Mouse (Mus musculus): ENCODE results near the gene Adprhl1.

Gene Adprhl1

GRCm38 (mm10) chr8:13197493-13197892 is 56.5 kb downstream of the Adprhl1 start:
- no peak for DNase-seq (ENCODE audit: low read depth)

DNA sequence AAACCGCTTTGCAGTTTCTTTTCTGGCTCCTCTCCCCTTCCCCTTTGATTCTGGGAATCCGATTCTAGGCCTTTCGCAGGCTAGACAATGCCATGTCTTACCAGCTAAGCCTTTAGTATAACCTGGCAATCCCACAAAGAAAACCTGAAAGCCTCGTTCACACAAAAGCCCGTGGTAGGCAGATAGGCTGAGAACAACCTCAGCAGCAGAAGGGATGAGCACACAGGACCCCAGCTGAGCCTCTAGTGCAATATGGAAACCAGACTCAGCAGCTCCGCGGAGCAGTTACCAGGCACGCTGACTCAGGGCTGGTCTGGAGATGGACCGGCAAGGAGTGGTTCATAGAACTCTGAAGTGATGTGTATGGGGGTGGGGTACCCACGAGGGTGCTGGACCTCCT is 59.1 kb downstream of the Adprhl1 start:
- DNase-seq (ENCODE audit: low read depth) = no peak

DNA sequence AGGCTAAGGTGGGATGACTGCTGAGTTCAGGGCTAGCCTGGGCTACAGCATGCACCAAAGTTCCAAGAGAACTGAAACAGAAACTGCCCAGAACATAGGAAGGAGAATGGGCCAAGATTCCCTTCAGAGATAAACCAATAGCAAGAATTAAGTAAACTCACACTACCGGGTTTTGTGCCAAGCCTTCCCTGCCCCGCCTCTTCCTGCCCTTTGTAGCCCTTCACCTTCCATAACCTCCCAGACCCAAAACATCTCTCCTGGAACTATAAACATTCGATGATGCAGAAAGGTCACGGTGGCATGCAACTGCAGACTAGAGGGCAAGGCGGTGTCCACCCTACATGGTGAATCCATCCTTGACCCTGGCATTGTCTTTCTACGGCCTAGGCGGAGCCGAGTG is 63.7 kb downstream of the Adprhl1 start:
- no peak for DNase-seq (ENCODE audit: low read depth)

DNA sequence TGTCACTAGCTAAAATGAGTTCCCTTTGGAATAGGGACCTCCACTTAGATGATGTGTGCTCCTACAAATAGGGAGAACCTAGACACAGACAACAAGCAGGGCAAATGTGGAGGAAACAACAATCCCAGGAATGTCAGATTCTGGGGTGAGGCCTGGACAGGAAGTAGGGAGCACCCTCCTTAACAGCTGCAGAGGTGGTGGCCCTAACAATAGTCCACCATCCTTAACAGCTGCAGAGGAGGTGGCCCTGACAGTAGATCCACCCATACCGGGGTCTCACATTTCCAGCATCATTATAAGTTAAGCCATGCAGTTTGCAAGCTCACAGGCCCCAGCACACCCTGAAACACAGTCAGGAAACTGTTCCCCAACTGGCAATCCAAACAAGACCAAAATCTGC is 65.1 kb downstream of the Adprhl1 start:
- no peak for DNase-seq (ENCODE audit: low read depth)

DNA sequence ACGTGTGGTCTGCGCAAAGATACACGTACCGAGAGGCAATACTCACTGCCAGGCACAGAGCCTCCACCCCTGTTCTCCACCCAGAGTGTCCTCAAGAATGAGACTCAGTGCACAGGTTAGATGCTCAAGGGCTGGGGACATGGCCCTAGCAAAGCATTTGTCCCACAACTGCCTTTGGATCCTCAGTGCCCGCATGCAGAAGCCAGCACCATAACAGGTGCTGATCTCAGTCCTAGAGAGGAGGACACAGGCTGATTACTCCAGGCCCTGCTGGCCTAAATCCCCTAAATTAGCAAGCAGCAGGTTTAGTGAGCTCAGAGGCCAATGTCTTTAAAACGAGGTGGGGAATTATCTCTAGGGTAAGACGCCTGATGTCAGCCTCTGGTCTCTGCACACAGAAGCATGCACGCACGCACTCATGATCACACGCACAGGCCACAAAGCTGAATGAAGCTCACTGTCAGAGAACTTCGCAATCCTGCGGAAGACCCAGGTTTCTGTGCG is 65.9 kb downstream of the Adprhl1 start:
- no peak for DNase-seq (ENCODE audit: low read depth)

DNA sequence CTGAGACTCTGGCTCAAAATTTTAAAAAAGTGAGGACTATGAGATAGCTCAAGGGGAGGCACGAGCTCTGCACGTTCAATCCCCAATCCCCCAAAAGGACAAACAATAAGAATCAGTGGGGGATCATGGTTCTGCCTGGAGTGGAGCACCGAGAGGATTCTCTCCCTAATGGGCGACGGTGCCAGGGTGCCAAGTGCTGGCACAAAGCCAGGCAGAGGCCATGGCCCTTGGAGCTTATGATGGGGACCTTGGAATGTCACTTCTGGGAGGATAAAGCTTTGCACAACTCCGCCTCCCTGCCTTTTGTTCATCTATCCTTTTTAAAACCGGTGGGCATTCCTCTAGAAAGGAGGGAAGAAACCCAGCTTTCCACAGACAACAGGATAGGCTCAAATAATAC is 66.3 kb downstream of the Adprhl1 start:
- no peak for DNase-seq (ENCODE audit: low read depth)

DNA sequence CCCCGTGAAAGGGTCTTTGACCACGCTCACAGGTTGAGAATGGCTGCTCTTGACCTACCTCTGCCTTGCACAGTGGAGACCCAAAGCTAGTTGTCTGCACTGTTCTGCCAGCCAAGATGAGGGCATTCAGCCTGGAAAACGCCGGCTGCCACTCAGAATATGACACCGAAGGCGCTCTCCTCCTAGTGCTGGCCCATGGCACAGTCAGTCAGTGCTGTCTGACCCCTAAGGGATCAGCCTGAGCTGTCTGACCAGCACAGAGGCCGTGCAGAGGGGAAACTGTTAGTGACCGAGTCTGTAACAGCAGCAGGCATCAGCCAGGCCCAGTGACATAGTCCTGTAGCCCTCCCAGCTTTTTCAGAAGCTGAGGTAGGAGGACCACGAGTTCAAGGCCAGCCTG is 66.7 kb downstream of the Adprhl1 start:
- no peak for DNase-seq (ENCODE audit: low read depth)

DNA sequence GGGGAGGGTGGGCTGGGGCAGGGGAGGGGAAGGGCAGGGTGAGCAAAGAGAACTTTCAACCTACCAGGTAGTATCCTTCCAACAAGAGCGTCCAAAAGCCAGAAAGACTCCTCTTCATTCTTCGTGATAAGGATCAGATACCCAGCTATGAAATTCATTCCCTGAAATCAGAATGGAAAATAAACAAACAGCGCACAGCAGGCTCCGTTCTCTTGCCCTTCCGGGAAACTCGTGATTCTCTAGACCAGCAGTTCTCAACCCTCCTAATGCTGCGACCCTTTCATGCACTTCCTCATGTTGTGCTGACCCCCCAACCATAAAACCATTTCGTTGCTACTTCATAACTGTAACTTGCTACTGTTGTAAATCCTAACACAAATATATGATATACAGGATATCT is 67.1 kb downstream of the Adprhl1 start:
- no peak for DNase-seq (ENCODE audit: low read depth)

DNA sequence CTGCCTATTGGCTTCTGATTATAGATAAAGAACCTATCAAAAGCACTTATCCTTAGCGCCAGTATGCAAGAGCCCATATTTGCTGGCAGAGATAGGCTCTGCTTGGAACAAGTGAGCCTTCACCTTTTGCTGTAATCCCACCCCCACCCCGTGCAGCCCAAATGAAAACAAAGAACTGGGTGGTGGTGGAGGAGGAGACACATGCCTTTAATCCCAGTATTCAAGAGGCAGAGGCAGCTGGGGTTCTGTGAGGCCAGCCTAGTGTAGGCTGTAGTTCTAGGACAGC is 72.3 kb downstream of the Adprhl1 start:
- DNase-seq (ENCODE audit: low read depth) = no peak

GRCm38 (mm10) chr8:13180911-13181690 is 72.9 kb downstream of the Adprhl1 start:
- DNase-seq (ENCODE audit: low read depth) = no peak

GRCm38 (mm10) chr8:13180408-13180807 is 73.6 kb downstream of the Adprhl1 start:
- DNase-seq (ENCODE audit: low read depth) = no peak

- DNase-seq (ENCODE audit: low read depth) = no peak
These were observed 74.0 kb downstream of the Adprhl1 start for GRCm38 (mm10) chr8:13179948-13180347.

DNA sequence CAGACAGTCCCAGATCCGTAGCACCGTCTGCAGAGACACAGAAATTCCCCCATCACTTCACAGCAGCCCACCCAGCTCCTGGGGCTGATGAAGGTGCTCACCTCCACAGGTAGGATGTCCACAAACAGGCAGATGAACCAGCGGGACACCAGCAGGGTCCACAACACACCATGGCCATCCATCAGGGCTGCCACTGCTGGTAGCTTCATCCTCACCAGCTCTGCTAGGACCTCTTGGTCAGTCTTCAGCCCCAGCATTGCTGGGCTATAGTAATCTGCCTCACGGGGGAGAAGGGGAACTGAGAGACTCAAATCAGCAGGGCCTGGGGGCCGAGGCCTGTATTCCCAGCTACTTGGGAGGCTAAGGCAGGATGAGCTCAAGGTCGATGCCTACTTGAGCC is 74.5 kb downstream of the Adprhl1 start:
- no peak for DNase-seq (ENCODE audit: low read depth)

DNA sequence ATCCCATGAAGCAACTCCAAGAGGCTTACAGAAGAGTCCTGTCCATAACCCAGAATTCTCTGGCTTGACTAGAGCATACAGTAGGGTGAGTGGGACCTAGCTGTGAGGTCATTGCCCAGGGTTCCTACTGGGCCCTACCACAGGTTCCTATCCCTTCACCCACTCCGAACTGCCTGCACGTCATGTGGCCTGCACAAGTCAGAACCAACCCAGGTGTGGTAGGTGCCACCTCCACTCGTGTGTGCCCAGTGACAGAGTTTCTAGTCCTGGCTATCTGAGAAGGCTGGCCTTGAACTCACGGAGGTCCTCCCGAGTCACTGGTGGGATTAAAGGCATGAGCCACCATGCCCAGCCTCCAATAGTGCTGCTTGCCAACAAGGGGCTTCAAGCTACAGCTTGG is 75.8 kb downstream of the Adprhl1 start:
- no peak for DNase-seq (ENCODE audit: low read depth)

GRCm38 (mm10) chr8:13177173-13177852 is 76.6 kb downstream of the Adprhl1 start:
- DNase-seq (ENCODE audit: low read depth) = no peak

DNA sequence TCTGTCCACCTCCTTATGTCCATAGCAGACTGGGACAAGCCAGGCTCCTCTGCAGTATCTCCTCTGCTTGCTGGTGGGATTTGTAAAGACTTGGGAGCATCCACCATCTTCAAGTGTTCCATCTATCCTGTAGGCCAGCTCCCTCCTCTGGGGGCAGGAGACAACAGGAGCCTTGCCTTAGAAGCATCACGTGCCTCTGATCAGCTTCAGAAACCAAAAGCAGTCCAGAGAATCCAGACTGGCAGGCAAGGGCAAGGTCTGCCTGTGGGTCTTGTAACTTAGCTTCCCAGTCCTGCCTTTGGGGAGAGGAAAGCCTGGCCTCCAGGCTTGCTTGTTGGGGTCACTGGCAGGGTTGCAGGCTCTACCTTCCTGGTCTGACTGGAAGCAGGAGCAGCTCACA is 78.3 kb downstream of the Adprhl1 start:
- no peak for DNase-seq (ENCODE audit: low read depth)

- DNase-seq (ENCODE audit: low read depth) = no peak
These were observed 79.2 kb downstream of the Adprhl1 start for GRCm38 (mm10) chr8:13174811-13175210.

DNA sequence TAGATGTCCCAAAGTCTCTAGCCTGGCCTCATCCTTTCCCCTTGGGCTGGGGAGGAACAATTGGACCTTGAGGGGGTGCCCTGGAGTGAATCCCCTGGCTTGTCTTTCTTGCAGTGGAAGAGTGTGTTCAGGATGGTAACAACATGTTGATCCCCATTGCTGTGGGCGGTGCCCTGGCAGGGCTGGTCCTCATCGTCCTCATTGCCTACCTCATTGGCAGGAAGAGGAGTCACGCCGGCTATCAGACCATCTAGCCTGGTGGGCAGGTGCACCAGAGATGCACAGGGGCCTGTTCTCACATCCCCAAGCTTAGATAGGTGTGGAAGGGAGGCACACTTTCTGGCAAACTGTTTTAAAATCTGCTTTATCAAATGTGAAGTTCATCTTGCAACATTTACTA is 79.7 kb downstream of the Adprhl1 start:
- no peak for DNase-seq (ENCODE audit: low read depth)
